Mouse (Mus musculus) frontal cortex, postnatal 10 days (tissue): ENCODE data around the gene F12.

Experiments
- DNase-seq, 2 experiments: peaks; one replicate each; pipeline ENCODE4 v3.0.0; 2022; ENCODE audit warnings: low spot score in 2 of 2, mixed read lengths in 1 of 2

The F12 gene

GRCm38 (mm10) chr13:55413333-55413732 is 13.3 kb downstream of the F12 start:
- DNase-seq, result no peak

DNA sequence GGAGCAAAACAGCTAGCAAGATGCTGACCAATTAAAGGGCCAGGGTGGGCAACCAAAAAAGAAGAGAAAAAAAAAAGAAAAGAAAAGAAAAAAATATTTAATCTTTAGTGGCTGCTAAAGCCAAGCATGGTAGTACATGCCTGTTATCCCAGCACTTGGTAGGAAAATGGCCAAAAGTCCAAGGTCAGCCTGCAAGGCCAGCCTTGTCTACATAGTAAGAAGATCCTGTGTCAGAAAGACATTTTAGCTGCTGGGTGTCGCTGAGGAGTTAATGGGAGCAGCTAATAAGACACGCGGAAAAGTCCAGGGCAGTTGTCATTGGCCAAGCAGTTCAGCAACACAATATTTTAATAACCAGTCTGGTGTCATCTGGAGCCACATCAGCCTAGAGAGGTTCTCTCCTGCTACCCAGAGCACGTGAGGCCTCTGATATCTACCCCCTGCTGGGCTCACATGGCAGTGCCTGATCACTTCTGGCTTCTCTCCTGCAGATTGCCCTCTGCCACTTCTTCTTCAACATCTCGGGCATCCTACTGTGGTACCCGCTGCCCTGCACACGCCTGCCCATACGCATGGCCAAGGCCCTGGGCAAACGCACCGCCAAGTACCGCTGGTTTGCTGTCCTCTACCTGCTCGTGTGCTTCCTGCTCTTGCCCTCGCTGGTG is 13.8 kb downstream of the F12 start:
- no peak for DNase-seq

GRCm38 (mm10) chr13:55411826-55412225 is 14.8 kb downstream of the F12 start:
- DNase-seq, result no peak

DNA sequence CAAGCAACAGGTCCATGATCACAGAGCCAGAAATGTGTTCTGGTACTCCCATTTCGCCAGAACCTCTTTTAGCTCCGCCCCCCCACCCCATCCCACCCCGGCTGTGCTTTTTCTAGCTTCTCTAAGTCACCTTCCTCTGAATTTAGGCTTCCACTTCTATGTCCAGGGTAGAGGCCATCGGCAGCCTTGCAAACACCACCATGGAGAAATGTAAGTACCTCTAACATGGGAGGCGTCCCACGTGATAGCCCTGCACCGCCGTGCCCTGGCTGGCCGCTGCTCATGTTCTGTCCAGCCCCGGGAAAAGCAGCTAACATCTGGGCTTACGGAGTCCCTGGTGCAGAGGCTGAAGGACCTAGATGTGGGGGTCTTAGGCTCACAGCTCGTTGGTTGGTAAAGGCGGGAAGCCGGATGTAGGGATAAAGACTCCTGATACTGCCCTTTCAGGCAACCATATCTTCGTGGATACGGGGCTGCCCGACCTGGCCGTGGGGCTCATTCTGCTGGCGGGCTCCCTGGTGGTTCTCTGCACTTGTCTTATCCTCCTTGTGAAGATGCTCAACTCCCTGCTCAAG is 18.0 kb downstream of the F12 start:
- DNase-seq, result no peak

- no peak for DNase-seq
Measured at GRCm38 (mm10) chr13:55407341-55407740, 19.3 kb downstream of the F12 start.

DNA sequence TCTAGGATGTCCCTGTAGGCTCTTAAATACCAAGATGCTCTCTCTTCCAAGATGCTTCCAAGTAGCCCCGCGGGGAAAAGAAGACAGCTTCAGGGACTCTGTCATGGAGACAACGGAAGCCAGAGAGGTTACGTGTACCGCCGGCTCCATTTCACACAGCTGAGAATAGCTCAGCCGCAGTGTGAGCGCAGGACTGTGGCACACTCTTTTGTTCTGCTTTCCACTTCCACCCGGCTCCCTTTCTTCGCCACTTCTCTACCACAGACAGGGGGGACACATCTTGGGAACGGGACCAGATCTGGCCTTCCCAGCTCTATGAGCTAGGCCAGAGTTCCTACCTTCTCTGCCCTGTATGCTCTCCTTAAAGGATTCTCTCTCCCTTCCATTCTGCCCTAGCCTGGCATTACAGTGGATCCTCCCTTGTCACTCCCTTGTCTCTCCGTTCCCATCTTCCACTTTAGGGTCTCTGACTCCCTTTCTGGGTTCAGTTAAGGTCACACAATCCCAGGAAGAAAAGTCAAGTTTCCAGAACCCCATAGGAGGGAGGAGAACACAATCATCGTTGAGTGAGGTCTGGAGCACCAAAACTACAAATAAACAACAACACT is 20.7 kb downstream of the F12 start:
- DNase-seq, result no peak

DNA sequence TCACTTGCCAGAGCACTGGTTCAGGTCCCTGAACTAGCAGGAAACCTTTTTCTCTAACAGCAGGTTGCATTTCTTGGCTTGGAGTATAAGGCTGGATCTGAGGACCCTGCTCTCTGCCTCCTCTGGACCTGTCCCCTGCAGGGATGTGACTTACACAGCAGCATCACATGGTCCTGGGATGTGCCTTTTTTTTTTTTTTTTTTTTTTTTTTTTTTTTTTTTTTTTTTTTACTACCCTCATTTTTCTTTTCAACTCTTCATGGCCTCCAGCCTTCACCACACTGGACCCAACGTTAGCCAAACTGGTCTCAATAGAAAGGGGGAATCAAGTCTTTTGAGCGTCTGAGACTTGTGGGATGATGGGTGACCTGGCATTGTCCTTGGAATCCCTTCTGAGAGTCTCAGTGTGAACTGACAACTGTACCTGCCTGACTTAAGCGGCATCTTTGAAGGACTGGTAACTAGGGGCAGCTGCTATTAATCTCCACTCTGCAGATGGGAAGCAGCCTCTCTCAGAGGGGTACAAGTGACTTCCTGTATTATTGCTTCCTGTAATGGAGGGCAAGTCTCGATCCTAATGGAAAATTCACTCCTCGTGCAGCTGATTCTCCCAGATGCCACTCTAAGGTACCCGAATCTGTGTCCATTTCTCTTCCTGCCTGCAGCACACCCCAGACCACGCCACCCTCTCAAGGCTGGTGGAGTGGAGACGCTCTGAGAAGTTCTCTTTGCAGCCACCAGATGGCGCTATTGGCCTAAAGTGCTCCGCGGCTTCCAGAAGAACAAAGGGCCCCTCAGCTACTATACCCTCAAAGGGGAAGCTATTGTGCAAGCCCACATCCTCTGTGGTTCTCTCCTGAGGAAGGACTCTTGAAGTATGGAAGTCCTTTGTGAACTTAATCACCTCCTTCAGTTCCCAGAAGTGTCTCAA is 21.5 kb downstream of the F12 start:
- DNase-seq, result peak; percentile 50 to 77

DNA sequence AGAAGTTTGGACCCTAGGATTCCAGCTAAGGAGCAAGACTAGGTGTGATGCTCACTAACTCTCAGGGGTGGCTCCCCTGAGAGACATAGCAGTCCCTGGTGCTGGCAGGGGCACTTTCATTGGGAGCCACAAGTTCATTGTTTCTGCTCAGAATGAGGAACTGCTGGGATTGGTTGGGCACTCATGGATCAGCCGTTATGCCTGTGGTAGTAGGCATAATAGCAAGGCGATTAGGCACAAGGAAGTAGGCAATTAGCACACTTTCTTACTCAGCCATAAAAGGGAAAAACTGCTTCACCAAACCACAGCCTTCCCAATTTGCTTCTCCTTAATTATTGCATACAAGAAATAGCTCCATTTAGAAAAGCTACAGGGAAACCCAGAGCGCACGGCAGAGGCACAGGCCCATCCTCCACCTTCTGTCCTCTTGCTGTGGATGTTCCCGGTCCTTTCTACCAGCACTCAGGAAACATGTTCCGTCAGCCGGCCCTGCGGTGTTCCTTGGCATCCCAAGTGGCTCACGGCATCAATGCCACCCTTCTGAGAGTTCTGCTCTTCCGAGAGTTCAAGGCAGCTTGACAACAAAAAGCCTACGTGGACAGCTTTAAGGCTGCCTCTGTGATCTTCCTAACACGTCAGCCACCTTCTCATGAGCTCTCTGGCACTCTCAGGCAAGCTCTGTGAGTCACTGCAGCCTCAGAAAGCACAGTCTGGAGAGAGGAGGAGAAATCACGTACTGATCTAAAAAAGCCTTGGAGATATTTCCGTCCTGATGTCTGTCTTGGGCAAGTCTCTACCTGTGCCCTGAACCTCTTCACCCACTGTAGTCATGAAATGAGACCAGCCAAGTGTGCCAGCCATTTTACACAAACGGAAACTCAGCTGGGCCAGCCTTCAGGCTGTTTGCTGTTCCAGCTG is 22.4 kb downstream of the F12 start:
- DNase-seq, result no peak

- DNase-seq, result no peak
Measured at GRCm38 (mm10) chr13:55403266-55403665, 23.3 kb downstream of the F12 start.

GRCm38 (mm10) chr13:55400039-55400346 is 26.6 kb downstream of the F12 start:
- DNase-seq, result no peak

DNA sequence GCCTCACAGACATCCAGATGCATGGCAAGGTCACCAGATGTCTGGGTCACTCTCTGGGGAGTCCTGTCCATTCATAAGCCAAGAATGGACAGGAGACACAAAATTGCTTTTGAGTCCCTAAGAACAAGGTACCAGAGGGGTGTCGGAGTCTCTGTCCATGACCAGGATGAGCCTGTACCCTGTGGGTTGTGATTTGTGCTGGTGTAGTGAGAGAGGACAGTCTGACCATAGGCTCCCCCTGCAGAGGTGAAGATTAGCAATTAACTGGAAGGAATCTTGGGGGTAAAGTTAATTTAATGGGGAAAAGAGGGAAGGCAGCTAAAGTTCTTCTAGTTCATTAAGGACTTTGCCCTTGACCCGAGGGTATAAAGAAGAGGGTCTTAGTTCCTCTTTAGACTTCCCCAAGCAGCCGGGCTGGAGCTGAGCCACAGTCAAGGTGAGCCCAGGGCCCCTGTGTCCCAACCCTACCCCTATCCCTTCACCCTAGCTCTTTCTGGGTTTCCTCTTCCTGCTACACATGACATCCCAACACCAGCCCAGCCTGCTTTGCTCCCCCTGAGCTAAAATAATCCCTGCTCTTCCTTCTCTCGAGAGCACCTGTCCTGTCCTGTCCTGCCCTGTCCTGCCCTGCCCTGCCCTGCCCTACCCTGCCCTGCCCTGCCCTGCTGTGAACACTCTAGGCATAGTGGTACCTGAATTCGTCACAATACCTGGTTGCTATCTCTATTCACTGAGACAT is 27.1 kb downstream of the F12 start:
- no peak for DNase-seq

GRCm38 (mm10) chr13:55398088-55398487 is 28.5 kb downstream of the F12 start, which contains the start of gene Slc34a1:
TSS of gene Slc34a1 (plus strand) at chr13:55398187.
- no peak for DNase-seq

GRCm38 (mm10) chr13:55392933-55393332 is 33.7 kb downstream of the F12 start:
- DNase-seq, result no peak

- no peak for DNase-seq
Measured at GRCm38 (mm10) chr13:55391626-55392029, 35.0 kb downstream of the F12 start.

GRCm38 (mm10) chr13:55390644-55391043 is 35.9 kb downstream of the F12 start:
- DNase-seq, result no peak

- DNase-seq, result peak in 1 of 2 experiments; percentile 65
Measured at GRCm38 (mm10) chr13:55381790-55382189, 44.8 kb downstream of the F12 start.

DNA sequence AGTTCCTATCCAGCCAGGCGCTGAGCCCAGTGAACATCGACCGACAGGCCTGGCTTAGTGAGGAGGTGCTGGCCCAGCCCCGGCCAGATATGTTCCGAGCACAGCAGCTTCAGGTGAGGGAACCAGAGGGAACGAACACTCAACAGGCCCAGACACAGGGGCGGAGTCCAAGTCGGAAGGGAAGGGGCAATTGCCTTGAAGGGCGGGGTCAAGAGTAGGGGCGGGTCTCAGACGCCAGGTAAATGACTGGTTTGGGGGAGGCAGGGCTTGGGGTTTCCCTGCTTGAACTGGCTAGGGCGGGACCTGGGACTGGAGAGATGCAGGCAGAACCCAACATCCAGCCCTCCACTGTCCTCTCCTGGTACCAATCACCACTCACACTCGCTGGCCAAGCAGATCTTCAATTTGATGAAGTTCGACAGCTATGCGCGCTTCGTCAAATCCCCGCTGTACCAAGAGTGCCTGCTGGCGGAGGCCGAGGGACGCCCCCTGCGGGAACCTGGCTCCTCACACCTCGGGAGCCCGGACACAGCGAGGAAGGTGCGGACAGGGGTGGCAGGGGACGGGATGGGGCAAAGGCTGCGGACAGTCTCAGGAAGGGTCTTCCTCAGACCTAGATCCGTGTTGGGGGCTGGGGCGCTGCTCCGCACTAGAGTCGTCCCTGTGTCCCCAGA is 47.5 kb downstream of the F12 start:
- DNase-seq, result no peak

- DNase-seq, result no peak
Measured at GRCm38 (mm10) chr13:55375877-55376276, 50.7 kb downstream of the F12 start.

GRCm38 (mm10) chr13:55374206-55374924 is 52.2 kb downstream of the F12 start:
- no peak for DNase-seq
